Mouse (Mus musculus): ENCODE results near the gene Zfp358.

Zfp358 gene

GRCm38 (mm10) chr8:3499751-3500150, 6.8 kb downstream of the Zfp358 start:
- no peak for DNase-seq (ENCODE audit: low read depth, low spot score)

- peak; percentile 99 for DNase-seq (ENCODE audit: low read depth, low spot score)
Observed at GRCm38 (mm10) chr8:3500235-3501090, 7.5 kb downstream of the Zfp358 start, which contains the start of gene Mcoln1. Gene Mcoln1 (plus strand): TSS chr8:3500457.

GRCm38 (mm10) chr8:3502217-3502616, 9.3 kb downstream of the Zfp358 start:
- DNase-seq (ENCODE audit: low read depth, low spot score) = peak; percentile 70

DNA sequence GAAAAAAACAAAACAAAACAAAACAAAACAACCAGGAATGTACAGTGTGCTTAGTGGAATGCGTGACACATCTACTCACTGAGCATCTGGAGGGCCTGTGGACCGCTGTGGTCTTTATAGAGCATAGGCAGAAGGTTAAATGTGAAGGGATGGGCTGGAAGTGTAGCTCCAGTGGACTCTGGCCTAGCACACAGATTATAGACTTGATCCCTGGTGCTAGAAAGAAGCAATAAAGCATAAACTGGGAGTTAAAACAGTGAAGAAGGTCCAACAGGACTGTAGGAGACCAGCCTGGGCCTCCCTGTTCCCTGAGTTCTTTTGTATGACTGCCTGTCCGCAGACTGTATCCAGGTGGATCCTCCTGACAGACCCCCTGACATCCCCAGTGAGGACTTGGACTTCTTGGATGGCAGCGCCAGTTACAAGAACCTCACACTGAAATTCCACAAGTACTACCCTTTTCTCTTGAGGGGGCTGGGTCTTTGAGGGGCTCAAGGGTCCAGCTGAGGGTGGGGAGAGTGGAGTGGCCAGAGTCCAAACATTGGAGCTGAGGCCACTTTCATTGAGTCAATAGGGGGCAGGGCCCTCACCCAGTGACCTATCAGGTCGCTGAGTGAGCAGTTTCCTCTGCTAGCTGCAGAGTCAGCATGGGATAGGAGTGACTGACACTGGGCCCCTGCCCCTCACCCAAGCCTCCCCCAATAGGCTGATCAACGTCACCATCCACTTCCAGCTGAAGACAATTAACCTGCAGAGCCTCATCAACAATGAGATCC, 15.2 kb downstream of the Zfp358 start:
- no peak for DNase-seq (ENCODE audit: low read depth, low spot score)

DNA sequence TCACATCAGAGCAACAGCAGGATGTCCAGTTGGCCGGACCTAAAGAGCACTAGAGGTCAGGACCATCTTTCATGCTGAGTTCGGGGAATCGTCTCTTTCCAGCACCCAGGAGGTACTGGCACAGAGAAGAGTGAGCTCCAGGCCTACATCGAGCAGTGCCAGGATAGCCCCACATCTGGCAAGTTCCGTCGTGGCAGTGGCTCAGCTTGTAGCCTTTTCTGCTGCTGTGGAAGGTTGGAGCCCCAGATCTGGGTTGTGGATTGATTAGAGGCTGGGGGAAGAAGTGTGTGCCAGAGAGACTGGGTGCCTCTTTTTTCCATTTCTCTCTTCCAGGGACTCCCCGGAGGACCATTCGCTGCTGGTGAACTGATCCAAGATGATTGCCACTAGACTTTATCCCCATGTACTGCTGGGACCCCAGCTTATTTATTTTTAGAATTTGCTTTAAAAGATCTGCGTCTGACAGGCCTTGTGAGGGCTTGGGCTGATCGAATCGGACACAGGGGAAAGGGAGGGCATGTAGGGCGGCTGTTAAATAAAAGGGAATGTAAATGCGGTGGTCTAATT, 21.8 kb downstream of the Zfp358 start:
- peak; percentile 18 for DNase-seq (ENCODE audit: low read depth, low spot score)

DNA sequence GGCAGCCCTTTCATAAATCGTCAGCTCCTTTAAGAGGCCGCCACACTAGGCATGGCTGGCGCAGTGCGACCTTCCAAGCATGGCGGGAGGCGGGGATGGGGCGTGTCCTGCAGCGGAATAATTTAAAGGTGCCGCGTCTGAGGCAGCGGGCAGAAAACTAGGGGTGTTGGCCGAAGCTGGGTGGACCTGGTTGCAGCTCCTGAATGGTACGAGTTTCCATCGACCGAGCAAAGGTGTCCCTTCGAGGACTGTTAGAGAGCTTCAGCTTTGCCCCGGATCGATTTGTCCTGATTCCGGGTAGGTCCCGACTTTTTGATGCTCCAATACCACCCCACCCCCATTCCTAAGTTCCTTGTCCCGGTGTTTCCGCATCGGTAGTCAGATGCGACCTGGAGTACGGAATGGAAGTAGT, 22.3 kb downstream of the Zfp358 start, which contains the start of gene Pnpla6:
Gene Pnpla6, plus strand, starts transcription at position 125 of the 412 bp plus-strand sequence.
- peak; percentile 94 for DNase-seq (ENCODE audit: low read depth, low spot score)

DNA sequence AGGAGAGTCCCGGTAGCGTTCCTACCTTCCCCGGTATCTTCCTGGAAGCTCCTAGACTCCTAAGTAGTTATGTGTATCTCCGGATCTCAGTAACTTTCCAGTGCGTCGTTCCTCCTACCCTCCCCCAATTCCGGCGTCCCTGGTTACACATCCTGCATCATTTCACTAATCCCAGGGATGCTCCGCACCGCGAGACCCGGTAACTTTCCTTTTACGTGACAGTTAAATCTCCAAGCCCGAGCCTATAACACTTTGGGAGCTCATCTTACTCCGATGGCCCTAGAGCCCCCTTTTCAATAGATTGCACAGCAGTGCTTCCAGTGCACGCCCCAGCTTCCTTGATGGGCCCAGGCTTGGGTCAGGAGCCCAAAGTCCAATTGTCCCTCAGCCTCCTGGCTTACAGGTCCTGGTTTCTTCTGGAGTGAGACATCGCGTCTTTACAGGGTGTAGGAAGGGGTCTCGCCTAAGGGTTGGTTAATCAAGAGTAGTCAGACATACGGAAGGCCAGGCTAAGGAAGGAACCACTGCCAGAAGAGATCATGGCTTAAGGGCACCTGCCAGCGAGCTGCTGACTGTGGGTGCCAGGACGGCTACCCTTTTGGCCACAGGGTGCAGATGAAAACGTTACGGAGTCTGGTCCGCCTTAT, 23.0 kb downstream of the Zfp358 start:
- DNase-seq (ENCODE audit: low read depth, low spot score) = peak; percentile 82

DNA sequence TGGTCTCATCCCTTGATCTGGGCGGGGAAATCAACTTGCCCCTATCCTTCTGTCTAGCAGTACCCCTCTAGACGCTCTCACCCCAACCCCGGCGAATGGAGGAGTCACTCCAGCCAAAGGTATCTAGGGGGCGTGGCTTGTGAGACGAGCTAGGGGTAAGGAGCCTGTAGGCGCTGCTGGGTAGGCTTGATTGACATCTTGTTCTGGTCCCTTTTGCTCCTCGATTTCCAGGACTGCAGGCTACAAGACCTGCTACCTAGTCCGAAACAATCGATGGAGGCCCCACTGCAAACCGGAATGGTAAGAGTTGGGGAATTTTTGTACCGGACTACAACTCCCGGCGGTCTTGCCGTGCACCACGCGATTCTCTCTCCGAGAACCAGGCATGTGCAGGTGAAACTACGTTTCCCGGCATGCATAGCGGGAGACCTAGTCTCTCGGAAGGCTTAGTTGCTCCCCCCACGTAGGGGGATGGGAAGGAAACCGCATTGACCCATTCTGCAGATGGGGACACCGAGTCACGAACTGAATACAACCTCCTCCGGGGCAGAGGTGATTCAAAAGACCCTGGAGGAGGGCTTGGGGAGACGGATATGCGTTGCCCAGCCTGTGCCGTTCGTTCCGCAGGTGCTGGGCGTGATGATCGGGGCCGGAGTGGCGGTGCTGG, 23.6 kb downstream of the Zfp358 start:
- peak; percentile 99 for DNase-seq (ENCODE audit: low read depth, low spot score)

DNA sequence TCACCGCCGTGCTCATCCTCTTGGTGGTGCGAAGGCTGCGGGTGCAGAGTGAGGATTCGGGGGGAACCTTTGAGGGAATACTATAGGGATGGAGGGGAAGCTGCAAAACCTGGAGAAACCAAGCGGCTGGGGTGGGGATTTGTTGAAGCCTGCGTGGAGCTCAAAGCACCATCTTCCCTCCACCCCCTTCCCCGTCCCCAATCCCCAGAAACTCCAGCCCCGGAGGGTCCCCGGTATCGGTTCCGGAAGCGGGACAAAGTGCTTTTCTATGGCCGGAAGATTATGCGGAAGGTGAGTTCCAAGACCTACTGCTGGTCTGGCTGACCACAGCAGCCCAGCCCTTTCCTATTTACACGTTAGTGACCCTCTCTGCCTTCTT, 24.2 kb downstream of the Zfp358 start:
- DNase-seq (ENCODE audit: low read depth, low spot score) = peak; percentile 59

DNA sequence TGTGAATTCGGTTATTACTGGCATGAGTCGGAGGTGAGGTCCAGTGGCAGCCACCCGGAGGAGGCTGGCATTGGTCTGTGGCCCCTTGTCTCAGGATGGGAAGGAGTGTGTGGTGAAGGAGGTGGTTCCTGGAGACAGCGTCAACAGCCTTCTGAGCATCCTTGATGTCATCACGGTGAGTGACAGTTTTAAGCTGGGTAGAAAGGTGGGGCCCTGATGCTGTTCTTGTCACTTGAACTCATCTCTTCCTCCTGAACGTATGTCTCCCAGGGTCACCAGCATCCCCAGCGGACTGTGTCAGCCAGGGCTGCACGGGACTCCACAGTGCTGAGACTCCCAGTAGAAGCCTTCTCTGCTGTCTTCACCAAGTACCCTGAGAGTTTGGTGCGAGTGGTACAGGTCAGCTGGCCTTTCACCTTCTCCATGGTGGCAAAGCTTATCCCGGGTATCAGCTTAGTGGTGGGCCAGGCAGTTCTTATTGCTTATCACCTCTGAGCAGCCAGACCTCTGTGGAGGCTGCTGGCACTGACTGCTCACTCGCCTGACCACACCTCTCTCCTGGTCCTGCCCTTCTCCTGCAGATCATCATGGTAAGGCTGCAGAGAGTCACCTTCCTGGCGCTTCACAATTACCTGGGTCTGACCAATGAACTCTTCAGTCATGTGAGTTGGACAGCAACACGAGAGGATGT, 29.2 kb downstream of the Zfp358 start:
- no peak for DNase-seq (ENCODE audit: low read depth, low spot score)

GRCm38 (mm10) chr8:3530816-3531215, 37.9 kb downstream of the Zfp358 start:
- DNase-seq (ENCODE audit: low read depth, low spot score) = no peak

DNA sequence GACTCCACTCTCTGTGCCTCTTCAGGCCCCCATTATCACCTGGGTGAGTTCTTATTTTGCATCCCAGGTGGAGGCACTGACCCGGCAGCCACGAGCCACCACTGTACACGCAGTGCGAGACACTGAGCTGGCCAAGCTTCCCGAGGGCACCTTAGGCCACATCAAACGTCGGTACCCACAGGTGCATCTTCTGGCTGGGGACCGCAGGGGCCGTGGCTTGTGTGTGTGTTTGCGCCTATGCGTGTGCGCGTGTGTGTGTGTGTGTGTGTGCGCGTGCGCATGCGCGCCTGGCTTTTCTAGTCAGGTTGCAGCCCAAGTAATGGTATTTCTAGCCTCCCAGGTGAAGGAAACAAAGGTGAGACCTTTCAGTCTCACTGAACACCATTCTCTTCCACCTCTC, 39.0 kb downstream of the Zfp358 start:
- no peak for DNase-seq (ENCODE audit: low read depth, low spot score)

DNA sequence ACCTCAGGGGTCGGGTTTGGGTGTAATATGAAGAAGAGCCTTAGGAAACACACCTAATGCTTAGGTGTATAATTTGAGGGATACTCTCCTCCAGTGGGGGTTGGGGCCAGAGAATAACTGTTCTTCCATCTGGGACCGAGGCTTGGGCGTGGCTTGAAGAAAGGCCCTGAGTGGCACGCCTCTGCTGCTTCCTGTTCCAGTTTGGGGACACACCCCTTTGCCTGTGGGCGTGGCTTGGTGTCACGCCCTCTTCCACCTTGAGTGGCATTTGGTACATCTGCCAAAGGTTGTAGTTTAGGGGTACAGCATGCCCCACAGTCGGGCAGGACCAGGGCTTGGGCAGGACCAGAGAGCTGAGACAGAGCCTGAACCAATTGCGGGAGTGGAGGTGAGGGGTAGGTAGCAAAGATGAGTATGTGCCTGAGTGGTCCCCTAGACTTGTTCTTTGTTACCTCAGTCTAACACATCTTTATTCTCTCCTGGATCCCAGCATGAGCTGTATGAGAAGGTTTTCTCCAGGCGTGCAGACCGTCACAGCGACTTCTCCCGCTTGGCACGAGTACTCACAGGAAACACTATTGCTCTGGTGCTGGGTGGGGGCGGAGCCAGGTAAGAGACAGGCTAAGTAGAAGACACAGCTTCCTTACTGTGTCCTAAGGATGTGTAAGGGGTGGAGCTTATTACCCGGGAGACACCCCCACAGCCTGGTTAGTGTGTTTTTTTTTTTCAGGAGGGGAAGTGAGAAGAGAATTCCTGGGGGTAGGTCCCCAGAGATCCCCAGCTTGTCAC, 43.3 kb downstream of the Zfp358 start:
- DNase-seq (ENCODE audit: low read depth, low spot score) = no peak

DNA sequence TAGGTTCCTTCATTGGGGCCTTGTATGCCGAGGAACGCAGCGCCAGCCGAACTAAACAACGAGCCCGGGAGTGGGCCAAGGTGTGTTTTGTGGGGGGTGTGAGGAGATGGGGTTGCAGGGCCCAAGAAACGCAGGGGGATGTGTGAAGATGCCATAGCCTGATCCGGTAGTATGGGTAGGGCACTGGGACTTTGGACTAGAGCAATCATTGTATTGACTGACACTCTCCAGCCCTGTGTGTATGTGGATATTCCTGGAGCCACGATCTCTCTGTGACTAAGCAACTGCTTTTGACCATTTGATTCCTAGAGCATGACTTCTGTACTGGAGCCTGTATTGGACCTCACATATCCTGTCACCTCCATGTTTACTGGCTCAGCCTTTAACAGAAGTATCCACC, 44.0 kb downstream of the Zfp358 start:
- DNase-seq (ENCODE audit: low read depth, low spot score) = no peak

- DNase-seq (ENCODE audit: low read depth, low spot score) = no peak
Observed at GRCm38 (mm10) chr8:3537666-3538065, 44.7 kb downstream of the Zfp358 start.

DNA sequence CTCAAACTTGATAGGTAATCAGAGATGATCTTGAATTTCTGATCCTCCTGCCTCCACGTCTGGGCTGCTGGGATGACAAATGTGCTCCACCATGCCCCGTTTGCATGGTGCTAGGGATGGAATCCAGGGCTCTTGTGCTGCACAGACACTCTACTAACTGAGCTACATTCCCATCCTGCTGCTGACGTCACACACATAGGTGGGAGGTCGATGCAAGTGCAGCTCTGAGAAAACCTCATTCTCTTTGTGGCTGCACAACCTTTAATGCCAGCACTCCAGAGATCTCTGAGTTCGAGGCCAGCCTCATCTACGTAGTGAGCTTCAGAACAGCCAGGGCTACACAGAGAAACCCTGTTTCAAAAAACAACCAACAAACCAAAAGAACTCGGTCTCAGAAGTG, 46.2 kb downstream of the Zfp358 start:
- DNase-seq (ENCODE audit: low read depth, low spot score) = no peak

- no peak for DNase-seq (ENCODE audit: low read depth, low spot score)
Observed at GRCm38 (mm10) chr8:3540076-3540475, 47.1 kb downstream of the Zfp358 start.

GRCm38 (mm10) chr8:3546511-3546910, 53.6 kb downstream of the Zfp358 start:
- no peak for DNase-seq (ENCODE audit: low read depth, low spot score)

Data from brain, adult 2 months (tissue).